Comparison of ENCODE assay signal across 8 mouse cellular contexts in genomic region chr17:34170877-34171498, GRCm38 (mm10). TPM values are rescaled to one million over a fixed set of nuclear protein-coding genes. Genes with fewer than 3 reads are reported as not detected.
DNase-seq lines count a peak whose midpoint lies in the region; ATAC-seq lines count a peak whose summit lies in the region.

No protein-coding gene starts in this region.

- H3K27me3 ChIP-seq in forebrain, embryonic 14.5 days (replicated peaks; ENCODE audit: control insufficient read depth, insufficient read depth, low read length): no peaks in the 10 kb centered on the region
- no peaks in the 10 kb centered on the region; the same call in 1 of the 2 replicates for H3K27me3 ChIP-seq in forebrain, embryonic 16.5 days (replicated peaks; ENCODE audit: control insufficient read depth, insufficient read depth, low read length)

- WGBS in forebrain, embryonic 14.5 days: 44% methylated on average over 13 of the region's 13 CpGs
- 42% methylated on average over 13 of the region's 13 CpGs for WGBS in forebrain, embryonic 16.5 days

- no peak for ATAC-seq in forebrain, embryonic 14.5 days
- ATAC-seq in forebrain, embryonic 16.5 days: no peak

- H3K4me3 ChIP-seq in forebrain, embryonic 14.5 days (ENCODE audit: low read depth, low read length): no peak overlapping the region
- H3K4me3 ChIP-seq in forebrain, embryonic 16.5 days (replicated peaks; ENCODE audit: low read length): no peak overlapping the region

- intact Hi-C loops in heart, postnatal 10 days (cut with DNase I): loop anchor here (1.0 to 5.0 kb wide), 4 partner anchors 33 to 141 kb away; no protein-coding TSS in a partner anchor

- H3K27ac ChIP-seq in forebrain, embryonic 14.5 days (ENCODE audit: low read depth, low read length): no peak overlapping the region
- no peak overlapping the region for H3K27ac ChIP-seq in forebrain, embryonic 16.5 days (ENCODE audit: low read length)

- H3K9me3 ChIP-seq in forebrain, embryonic 14.5 days (replicated peaks; ENCODE audit: control insufficient read depth, low read length): no peaks in the 10 kb centered on the region
- peaks cover 5% of the 10 kb centered on the region; the same call in 1 of the 2 replicates for H3K9me3 ChIP-seq in forebrain, embryonic 16.5 days (ENCODE audit: control insufficient read depth, low read length)

- no peaks in the 10 kb centered on the region for H3K36me3 ChIP-seq in forebrain, embryonic 14.5 days (ENCODE audit: control insufficient read depth, insufficient read depth, low read length)
- H3K36me3 ChIP-seq in forebrain, embryonic 16.5 days (ENCODE audit: control insufficient read depth, insufficient read depth): no peaks in the 10 kb centered on the region

- no peak overlapping the region for H3K9ac ChIP-seq in forebrain, embryonic 14.5 days (ENCODE audit: low read length)
- no peak overlapping the region for H3K9ac ChIP-seq in forebrain, embryonic 16.5 days (replicated peaks; ENCODE audit: low read depth, low read length)

- peak; percentile 79 for DNase-seq in forebrain, embryonic 14.5 days (ENCODE audit: low spot score)
- DNase-seq in adrenal gland, adult 2 months: peak; percentile 76
- peak; percentile 85 for DNase-seq in embryo, embryonic 10.5 days (ENCODE audit: low spot score)
- peak; percentile 84 to 91 for DNase-seq in heart, postnatal 10 days
- peak; percentile 66 for DNase-seq in left cerebral cortex, adult 11 months (ENCODE audit: low spot score)
- peak; percentile 95 for DNase-seq in lung, postnatal 36 days
- peak; percentile 80 to 83 for DNase-seq in spleen, adult 18-20 months

- H3K4me2 ChIP-seq in forebrain, embryonic 14.5 days (ENCODE audit: low read length): no peak overlapping the region
- no peak overlapping the region for H3K4me2 ChIP-seq in forebrain, embryonic 16.5 days (ENCODE audit: low read length)

- no peaks in the 10 kb centered on the region for H3K4me1 ChIP-seq in forebrain, embryonic 14.5 days (ENCODE audit: control insufficient read depth, insufficient read depth, low read length)
- H3K4me1 ChIP-seq in forebrain, embryonic 16.5 days (replicated peaks; ENCODE audit: control insufficient read depth, insufficient read depth, low read length): no peaks in the 10 kb centered on the region

RNA-seq across cellular contexts. Expression of gene Tap1, which starts 16.4 kb away (rescaled TPM):
- polyA plus RNA-seq in forebrain, embryonic 14.5 days (2014; fragmentation: Nextera tagmentation; extraction: Ambion mirVana): 1.1 and 1.2 TPM in 2 replicates
- 1.9 and 2.6 TPM in 2 replicates for polyA plus RNA-seq in forebrain, embryonic 16.5 days (2015; fragmentation: Nextera tagmentation; extraction: Ambion mirVana)
- 10 to 100 TPM; 15.4 to 19.1 TPM for total RNA-seq in adrenal gland, adult 2 months (2021)
- polyA plus RNA-seq in adrenal gland, adult 2 months (2012; rRNA removed): 44.5 and 44.9 TPM in 2 replicates
- total RNA-seq in heart, postnatal 10 days (2021): 1 to 10 TPM; 6.7 to 7.0 TPM

RNA-seq across cellular contexts. Expression of gene Psmb9, which starts 16.6 kb away (rescaled TPM):
- 0.58 and 1.0 TPM in 2 replicates for polyA plus RNA-seq in forebrain, embryonic 14.5 days (2014; fragmentation: Nextera tagmentation; extraction: Ambion mirVana)
- 0.43 and 1.5 TPM in 2 replicates for polyA plus RNA-seq in forebrain, embryonic 16.5 days (2015; fragmentation: Nextera tagmentation; extraction: Ambion mirVana)
- total RNA-seq in adrenal gland, adult 2 months (2021): 10 to 100 TPM; 12.1 to 20.6 TPM
- polyA plus RNA-seq in adrenal gland, adult 2 months (2012; rRNA removed): 45.1 and 54.8 TPM in 2 replicates
- 1 to 10 TPM; 3.2 to 4.6 TPM for total RNA-seq in heart, postnatal 10 days (2021)

RNA-seq across cellular contexts. Expression of gene H2-DMb1, which starts 18.1 kb away (rescaled TPM):
- 0.66 and 1.2 TPM in 2 replicates for polyA plus RNA-seq in forebrain, embryonic 14.5 days (2014; fragmentation: Nextera tagmentation; extraction: Ambion mirVana)
- polyA plus RNA-seq in forebrain, embryonic 16.5 days (2015; fragmentation: Nextera tagmentation; extraction: Ambion mirVana): 0.66 and 0.98 TPM in 2 replicates
- 10 to 100 TPM in 1 of 2 experiments, 1 to 10 TPM in 1; 6.4 to 12.3 TPM for total RNA-seq in adrenal gland, adult 2 months (2021)
- 32.6 and 33.3 TPM in 2 replicates for polyA plus RNA-seq in adrenal gland, adult 2 months (2012; rRNA removed)
- total RNA-seq in heart, postnatal 10 days (2021): under 1 TPM; 0.72 to 0.89 TPM

RNA-seq across cellular contexts. Expression of gene Psmb8, which starts 26.5 kb away (rescaled TPM):
- 1.8 and 2.7 TPM in 2 replicates for polyA plus RNA-seq in forebrain, embryonic 14.5 days (2014; fragmentation: Nextera tagmentation; extraction: Ambion mirVana)
- polyA plus RNA-seq in forebrain, embryonic 16.5 days (2015; fragmentation: Nextera tagmentation; extraction: Ambion mirVana): 1.5 and 2.5 TPM in 2 replicates
- 10 to 100 TPM; 21.8 to 41.4 TPM for total RNA-seq in adrenal gland, adult 2 months (2021)
- polyA plus RNA-seq in adrenal gland, adult 2 months (2012; rRNA removed): 49.6 and 68.0 TPM in 2 replicates
- total RNA-seq in heart, postnatal 10 days (2021): 10 to 100 TPM; 10.3 to 10.7 TPM

RNA-seq across cellular contexts. Expression of gene H2-DMb2, which starts 27.9 kb away (rescaled TPM):
- polyA plus RNA-seq in forebrain, embryonic 14.5 days (2014; fragmentation: Nextera tagmentation; extraction: Ambion mirVana): 0.18 and 0.36 TPM in 2 replicates
- 0.43 and 0.90 TPM in 2 replicates for polyA plus RNA-seq in forebrain, embryonic 16.5 days (2015; fragmentation: Nextera tagmentation; extraction: Ambion mirVana)
- total RNA-seq in adrenal gland, adult 2 months (2021): 1 to 10 TPM; 2.0 to 3.4 TPM
- 1.3 and 2.3 TPM in 2 replicates for polyA plus RNA-seq in adrenal gland, adult 2 months (2012; rRNA removed)
- total RNA-seq in heart, postnatal 10 days (2021): 1 to 10 TPM in 1 of 2 experiments, under 1 TPM in 1; 0.98 to 1.1 TPM

Comparison
In these comparisons a context has a peak if more than half of its experiments do, and no peak if none do; other contexts are left out.
1. RNA of gene Tap1, which starts 16.4 kb away (polyA plus RNA-seq): 44.5 to 44.9 TPM in adrenal gland, adult 2 months; 1.9 to 2.6 TPM in forebrain, embryonic 16.5 days and 1.1 to 1.2 TPM in forebrain, embryonic 14.5 days; every median in the first group is over 10 times any median in the second.
2. RNA of gene Psmb9, which starts 16.6 kb away (polyA plus RNA-seq): 45.1 to 54.8 TPM in adrenal gland, adult 2 months; 0.58 to 1.0 TPM in forebrain, embryonic 14.5 days and 0.43 to 1.5 TPM in forebrain, embryonic 16.5 days; every median in the first group is over 10 times any median in the second.
3. RNA of gene H2-DMb1, which starts 18.1 kb away (polyA plus RNA-seq): 32.6 to 33.3 TPM in adrenal gland, adult 2 months; 0.66 to 1.2 TPM in forebrain, embryonic 14.5 days and 0.66 to 0.98 TPM in forebrain, embryonic 16.5 days; every median in the first group is over 10 times any median in the second.
4. Peak in every context shown above with its lines, with median percentiles within 50 percentile points of each other: DNase-seq.